21 mouse cellular contexts compared by ENCODE assay signal in the genomic region with DNA sequence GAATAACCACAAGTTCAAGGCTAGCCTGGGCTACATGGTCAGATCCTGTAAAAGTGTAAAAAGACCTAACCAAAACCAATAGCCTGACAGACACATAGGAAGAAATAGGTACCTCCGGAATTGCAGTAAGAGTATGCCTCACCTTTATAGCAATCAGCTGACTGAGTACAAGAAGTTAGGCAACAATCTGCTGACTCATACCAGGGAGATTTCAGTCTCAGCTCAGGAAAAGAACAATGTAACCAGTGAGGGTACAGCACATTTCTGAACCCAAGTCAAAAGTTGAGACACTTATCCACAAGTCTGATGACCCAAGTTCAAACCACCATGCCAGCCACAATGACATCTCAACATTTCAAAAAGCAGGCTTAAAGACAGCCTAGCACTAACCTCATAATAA. TPM values are rescaled to one million over a fixed set of nuclear protein-coding genes. Genes with fewer than 3 reads are reported as not detected.
DNase-seq lines count a peak whose midpoint lies in the region; ATAC-seq and TF ChIP-seq lines count a peak whose summit lies in the region.
"Had no signal": no experiment of that assay in that cellular context is flagged by ENCODE, and none has a peak within 500 bp of the region (broad histone marks: within the 10 kb centered on the region; RNA-seq: fewer than 3 reads in every experiment).

No protein-coding gene starts in this region.

- H3K27me3 ChIP-seq in liver, postnatal 0 days (ENCODE audit: insufficient read depth, low read length), result no peaks in the 10 kb centered on the region
- no peaks in the 10 kb centered on the region for H3K27me3 ChIP-seq in G1E (ENCODE audit: insufficient read depth, low read length)
- no peaks in the 10 kb centered on the region for H3K27me3 ChIP-seq in liver, embryonic 11.5 days (replicated peaks; ENCODE audit: control insufficient read depth, insufficient read depth, low read length)
- H3K27me3 ChIP-seq: liver, embryonic 15.5 days; midbrain, embryonic 12.5 days had no signal

- peaks cover 24% of the 10 kb centered on the region for H3K4me1 ChIP-seq in liver, postnatal 0 days (ENCODE audit: insufficient read depth)
- H3K4me1 ChIP-seq in G1E (ENCODE audit: insufficient read depth, low read depth, low read length), result peaks cover 27% of the 10 kb centered on the region
- peaks cover 5% of the 10 kb centered on the region; the same call in 1 of the 2 replicates for H3K4me1 ChIP-seq in liver, embryonic 11.5 days (replicated peaks; ENCODE audit: control insufficient read depth, insufficient read depth, low read length)

- TF ChIP-seq CTCF in liver, postnatal 0 days (IDR thresholded peaks at IDR 0.05; ENCODE audit: low read depth), result no peak
- TF ChIP-seq CTCF in G1E (IDR thresholded peaks at IDR 0.05; ENCODE audit: low read depth, low read length), result no peak

- no peak for DNase-seq in liver, postnatal 0 days
- DNase-seq in liver, result no peak
- no peak for DNase-seq in G1E (ENCODE audit: low spot score)
- no peak for DNase-seq in liver, embryonic 11.5 days (ENCODE audit: low spot score)
- DNase-seq in spleen, adult 12 weeks (ENCODE audit: low spot score), result no peak
- no peak for DNase-seq in layer of hippocampus, adult 9-11 months
- DNase-seq: adrenal gland, postnatal 14 days; cerebellum, adult 11-12 months; gastrocnemius, postnatal 25 days; kidney, adult 9 months; kidney, postnatal 36 days; right cerebral cortex, adult 18-20 months; thymus, postnatal 36 days had no signal

- no peak overlapping the region for H3K27ac ChIP-seq in liver, postnatal 0 days (ENCODE audit: low read depth)
- H3K27ac ChIP-seq in liver, embryonic 11.5 days (ENCODE audit: low read depth, low read length), result no peak overlapping the region
- H3K27ac ChIP-seq: hindbrain, embryonic 10.5 days; liver, embryonic 15.5 days; macrophage; midbrain, embryonic 12.5 days had no signal

- 0 out of 2 replicates have a peak, but pooled peaks have one; percentile 31 for ATAC-seq in liver, postnatal 0 days
- 0 out of 2 replicates have a peak, but pooled peaks have one; percentile 42 for ATAC-seq in G1E (ENCODE audit: extremely low read depth, insufficient number of reproducible peaks, low FRiP score, poor library complexity, severe bottlenecking)
- peak; percentile 70 for ATAC-seq in granulocyte monocyte progenitor cell, adult 5-6 weeks (replicated peaks; ENCODE audit: poor library complexity, severe bottlenecking)
- peak; percentile 33; the same call in 1 of the 2 replicates for ATAC-seq in neutrophil, adult 5-6 weeks (ENCODE audit: extremely low read depth, insufficient number of reproducible peaks, low FRiP score, poor library complexity, severe bottlenecking)
- no peak for ATAC-seq in liver, embryonic 11.5 days (replicated peaks; ENCODE audit: low FRiP score)
- ATAC-seq: activated CD4-positive, CD25-positive, alpha-beta regulatory T cell, adult 4 months; forebrain, embryonic 14.5 days had no signal

- H3K9ac ChIP-seq in liver, postnatal 0 days (replicated peaks), result no peak overlapping the region
- no peak overlapping the region for H3K9ac ChIP-seq in liver, embryonic 11.5 days (ENCODE audit: low read depth, low read length)
- H3K9ac ChIP-seq: liver, embryonic 15.5 days; midbrain, embryonic 12.5 days had no signal

- TF ChIP-seq EP300 in liver, postnatal 0 days (IDR thresholded peaks at IDR 0.05; ENCODE audit: low read depth), result no peak

- no peaks in the 10 kb centered on the region for H3K9me3 ChIP-seq in liver, postnatal 0 days (ENCODE audit: low read length)
- H3K9me3 ChIP-seq in G1E (replicated peaks), result no peaks in the 10 kb centered on the region
- H3K9me3 ChIP-seq in liver, embryonic 11.5 days (ENCODE audit: control insufficient read depth, low read length), result no peaks in the 10 kb centered on the region
- H3K9me3 ChIP-seq: hindbrain, embryonic 10.5 days; liver, embryonic 15.5 days; midbrain, embryonic 12.5 days had no signal

- peaks cover 12% of the 10 kb centered on the region for H3K36me3 ChIP-seq in liver, postnatal 0 days (replicated peaks; ENCODE audit: insufficient read depth, low read length)
- H3K36me3 ChIP-seq in G1E (replicated peaks), result peaks cover 62% of the 10 kb centered on the region
- peaks cover 11% of the 10 kb centered on the region; the same call in 1 of the 2 replicates for H3K36me3 ChIP-seq in liver, embryonic 11.5 days (ENCODE audit: control insufficient read depth, insufficient read depth, low read length)

- WGBS in liver, postnatal 0 days (ENCODE audit: insufficient replicate concordance), result 85% methylated on average over 1 of the region's 1 CpGs
- 84% methylated on average over 1 of the region's 1 CpGs for WGBS in liver, embryonic 11.5 days

- H3K4me2 ChIP-seq in liver, postnatal 0 days (ENCODE audit: low read depth, low read length), result no peak overlapping the region
- H3K4me2 ChIP-seq in liver, embryonic 11.5 days, result no peak overlapping the region
- H3K4me2 ChIP-seq: liver, embryonic 15.5 days; midbrain, embryonic 12.5 days had no signal

- no peak overlapping the region for H3K4me3 ChIP-seq in liver, postnatal 0 days (ENCODE audit: low read depth, low read length)
- H3K4me3 ChIP-seq in G1E (ENCODE audit: low read depth, low read length), result no peak overlapping the region
- no peak overlapping the region for H3K4me3 ChIP-seq in liver, embryonic 11.5 days (ENCODE audit: low read depth, low read length)
- H3K4me3 ChIP-seq: hindbrain, embryonic 10.5 days; liver, embryonic 15.5 days; midbrain, embryonic 12.5 days had no signal

RNA-seq across cellular contexts. Expression of gene Atg4b, which starts 2.8 kb away (rescaled TPM):
- polyA plus RNA-seq in liver, postnatal 0 days (2015; fragmentation: Nextera tagmentation; extraction: Ambion mirVana), result 48.9 and 51.6 TPM in 2 replicates
- total RNA-seq in G1E (2014; fragmentation: Nextera tagmentation) (78.9 and 82.2 TPM in 2 replicates), G1E (2017) (82.0 and 91.0 TPM in 2 replicates)
- 4.4 and 6.9 TPM in 2 replicates for polyA plus RNA-seq in G1E (2012)
- 29.7 and 61.9 TPM in 2 replicates for total RNA-seq in granulocyte monocyte progenitor cell, adult 5-6 weeks (2014; fragmentation: Nextera tagmentation)
- 46.8 and 87.7 TPM in 2 replicates for total RNA-seq in granulocyte monocyte progenitor cell, adult 5-6 weeks (2017)
- total RNA-seq in neutrophil, adult 5-6 weeks (2017), result 50.0 and 57.3 TPM in 2 replicates
- polyA plus RNA-seq in liver, embryonic 11.5 days (2014; fragmentation: Nextera tagmentation; extraction: Ambion mirVana), result 86.2 and 87.6 TPM in 2 replicates

RNA-seq across cellular contexts. Expression of gene Thap4, which starts 6.1 kb away (rescaled TPM):
- 13.0 TPM in 2 replicates for polyA plus RNA-seq in liver, postnatal 0 days (2015; fragmentation: Nextera tagmentation; extraction: Ambion mirVana)
- total RNA-seq in G1E (2014; fragmentation: Nextera tagmentation) (30.3 and 39.4 TPM in 2 replicates), G1E (2017) (27.9 and 31.2 TPM in 2 replicates)
- polyA plus RNA-seq in G1E (2012), result 60.1 and 71.1 TPM in 2 replicates
- total RNA-seq in granulocyte monocyte progenitor cell, adult 5-6 weeks (2014; fragmentation: Nextera tagmentation), result 30.8 and 57.7 TPM in 2 replicates
- 16.7 and 25.0 TPM in 2 replicates for total RNA-seq in granulocyte monocyte progenitor cell, adult 5-6 weeks (2017)
- total RNA-seq in neutrophil, adult 5-6 weeks (2017), result 10.9 and 12.8 TPM in 2 replicates
- 28.9 and 31.7 TPM in 2 replicates for polyA plus RNA-seq in liver, embryonic 11.5 days (2014; fragmentation: Nextera tagmentation; extraction: Ambion mirVana)

RNA-seq across cellular contexts. Expression of gene Dtymk, which starts 53.2 kb away (rescaled TPM):
- 73.3 and 78.9 TPM in 2 replicates for polyA plus RNA-seq in liver, postnatal 0 days (2015; fragmentation: Nextera tagmentation; extraction: Ambion mirVana)
- total RNA-seq in G1E (2014; fragmentation: Nextera tagmentation), result 291 and 319 TPM in 2 replicates
- total RNA-seq in G1E (2017), result 414 and 485 TPM in 2 replicates
- polyA plus RNA-seq in G1E (2012), result 129 and 148 TPM in 2 replicates
- total RNA-seq in granulocyte monocyte progenitor cell, adult 5-6 weeks (2014; fragmentation: Nextera tagmentation), result 238 and 289 TPM in 2 replicates
- total RNA-seq in granulocyte monocyte progenitor cell, adult 5-6 weeks (2017), result 216 and 239 TPM in 2 replicates
- 36.5 and 48.5 TPM in 2 replicates for total RNA-seq in neutrophil, adult 5-6 weeks (2017)
- polyA plus RNA-seq in liver, embryonic 11.5 days (2014; fragmentation: Nextera tagmentation; extraction: Ambion mirVana), result 297 and 324 TPM in 2 replicates

RNA-seq across cellular contexts. Expression of gene Ing5, which starts 55.2 kb away (rescaled TPM):
- 4.6 and 5.7 TPM in 2 replicates for polyA plus RNA-seq in liver, postnatal 0 days (2015; fragmentation: Nextera tagmentation; extraction: Ambion mirVana)
- total RNA-seq in G1E (2014; fragmentation: Nextera tagmentation) (21.4 and 43.3 TPM in 2 replicates), G1E (2017) (32.0 and 41.4 TPM in 2 replicates)
- 1.6 and 3.4 TPM in 2 replicates for polyA plus RNA-seq in G1E (2012)
- total RNA-seq in granulocyte monocyte progenitor cell, adult 5-6 weeks (2014; fragmentation: Nextera tagmentation), result 9.5 and 19.4 TPM in 2 replicates
- 27.1 and 42.3 TPM in 2 replicates for total RNA-seq in granulocyte monocyte progenitor cell, adult 5-6 weeks (2017)
- total RNA-seq in neutrophil, adult 5-6 weeks (2017), result 25.2 and 30.5 TPM in 2 replicates
- polyA plus RNA-seq in liver, embryonic 11.5 days (2014; fragmentation: Nextera tagmentation; extraction: Ambion mirVana), result 23.1 and 24.2 TPM in 2 replicates
